Mouse (Mus musculus): ENCODE data around the gene Asphd2. TPM values are rescaled to one million over a fixed set of nuclear protein-coding genes. Genes with fewer than 3 reads are reported as not detected.

Asphd2 gene
- polyA plus RNA-seq, 1 experiment from 2014 or later: 58.8 TPM

- Histone ChIP-seq H3K4me2 (ENCODE audit: low read length) (no peak overlapping the region), H3K4me3 (ENCODE audit: low read depth, low read length) (no peak overlapping the region), H3K36me3 (ENCODE audit: control insufficient read depth, insufficient read depth, low read length) (peaks cover 20% of the 10 kb centered on the region), H3K27me3 (ENCODE audit: control insufficient read depth, insufficient read depth, low read depth, low read length) (no peaks in the 10 kb centered on the region), H3K9me3 (replicated peaks; ENCODE audit: control insufficient read depth, low read length, poor library complexity, severe bottlenecking) (no peaks in the 10 kb centered on the region), H3K9ac (ENCODE audit: low read depth, low read length) (no peak overlapping the region), H3K4me1 (ENCODE audit: control insufficient read depth, insufficient read depth, low read length) (no peaks in the 10 kb centered on the region), H3K27ac (ENCODE audit: low read length) (no peak overlapping the region)
- WGBS: 93% methylated on average over 6 of the region's 6 CpGs
- ATAC-seq: no peak
These were observed 39.2 kb downstream of the Asphd2 start for GRCm38 (mm10) chr5:112355493-112355892.

DNA sequence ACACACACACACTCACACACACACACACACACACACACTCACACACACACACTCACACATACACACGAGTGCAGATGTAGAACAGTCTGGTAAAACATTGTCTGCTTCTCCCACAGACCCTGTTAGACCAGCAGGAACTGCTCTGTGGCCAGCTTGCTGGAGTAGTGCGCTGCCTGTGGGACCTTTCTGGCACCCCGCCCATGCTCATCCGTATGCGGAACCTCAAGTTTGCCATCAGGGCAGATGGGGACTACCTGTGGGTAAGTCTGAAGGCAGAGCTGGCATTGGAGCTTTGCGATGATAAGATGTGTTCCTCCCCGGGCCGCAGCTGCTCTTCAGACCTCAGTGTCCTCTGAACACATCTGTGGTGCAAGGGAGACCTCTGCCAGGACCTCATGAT, 45.5 kb downstream of the Asphd2 start:
- Histone ChIP-seq H3K9ac (ENCODE audit: low read depth, low read length) (no peak overlapping the region), H3K9me3 (replicated peaks; ENCODE audit: control insufficient read depth, low read length, poor library complexity, severe bottlenecking) (no peaks in the 10 kb centered on the region), H3K27ac (ENCODE audit: low read length) (no peak overlapping the region), H3K4me3 (ENCODE audit: low read depth, low read length) (no peak overlapping the region), H3K36me3 (ENCODE audit: control insufficient read depth, insufficient read depth, low read length) (peaks cover 16% of the 10 kb centered on the region), H3K27me3 (ENCODE audit: control insufficient read depth, insufficient read depth, low read depth, low read length) (no peaks in the 10 kb centered on the region), H3K4me1 (ENCODE audit: control insufficient read depth, insufficient read depth, low read length) (peaks cover 20% of the 10 kb centered on the region), H3K4me2 (ENCODE audit: low read length) (no peak overlapping the region)
- no peak for ATAC-seq
- 87% methylated on average over 8 of the region's 8 CpGs for WGBS

DNA sequence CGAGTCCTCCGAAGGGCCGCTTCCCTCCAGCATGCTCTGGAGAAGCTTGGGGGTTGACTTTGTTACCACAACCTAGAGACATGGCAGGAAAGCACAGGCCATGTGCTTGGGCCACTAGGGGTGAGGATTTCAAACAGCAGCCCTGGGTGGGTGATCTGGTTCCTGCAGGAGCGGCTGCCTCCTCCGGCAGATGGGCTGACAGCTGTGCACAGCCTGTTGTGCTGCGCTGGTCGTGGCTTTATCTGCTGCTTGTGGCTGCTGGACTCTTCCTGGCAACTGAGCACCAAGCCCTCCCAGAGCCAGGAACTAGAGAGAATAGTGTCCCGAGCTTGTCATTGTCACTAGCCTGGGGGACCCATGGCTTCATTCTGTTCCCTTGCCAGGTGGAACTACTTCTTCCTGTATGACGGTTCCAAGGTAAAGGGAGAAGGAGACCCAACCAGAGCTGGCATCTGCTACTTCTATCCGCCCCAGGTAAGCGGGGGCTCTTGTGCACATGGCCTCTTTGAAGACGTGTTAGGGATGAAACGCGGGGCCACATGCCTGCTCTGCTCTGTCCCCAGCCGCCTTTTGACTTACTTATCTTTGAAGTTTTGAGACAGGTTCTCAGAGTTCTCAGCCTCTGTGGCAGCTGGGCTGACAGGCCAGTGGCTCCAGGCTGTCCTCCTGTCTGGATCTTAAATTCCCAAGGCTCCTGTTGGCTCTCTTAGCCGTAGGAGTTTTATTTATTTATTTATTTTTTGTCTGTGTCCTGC, 48.3 kb downstream of the Asphd2 start:
- Histone ChIP-seq H3K27me3 (ENCODE audit: control insufficient read depth, insufficient read depth, low read depth, low read length) (no peaks in the 10 kb centered on the region), H3K4me1 (ENCODE audit: control insufficient read depth, insufficient read depth, low read length) (peaks cover 38% of the 10 kb centered on the region), H3K9ac (ENCODE audit: low read depth, low read length) (peak overlapping the region; percentile 25; the same call in 1 of the 2 replicates), H3K4me2 (ENCODE audit: low read length) (peak overlapping the region; percentile 14; the same call in 1 of the 2 replicates), H3K4me3 (ENCODE audit: low read depth, low read length) (no peak overlapping the region), H3K36me3 (ENCODE audit: control insufficient read depth, insufficient read depth, low read length) (peaks cover 12% of the 10 kb centered on the region), H3K9me3 (replicated peaks; ENCODE audit: control insufficient read depth, low read length, poor library complexity, severe bottlenecking) (no peaks in the 10 kb centered on the region), H3K27ac (ENCODE audit: low read length) (no peak overlapping the region)
- ATAC-seq: no peak
- WGBS: 86% methylated on average over 16 of the region's 16 CpGs

- peaks cover 38% of the 10 kb centered on the region for H3K4me1 ChIP-seq (ENCODE audit: control insufficient read depth, insufficient read depth, low read length)
- no peak overlapping the region for H3K4me3 ChIP-seq (ENCODE audit: low read depth, low read length)
- WGBS: 80% methylated on average over 6 of the region's 6 CpGs
- H3K27me3 ChIP-seq (ENCODE audit: control insufficient read depth, insufficient read depth, low read depth, low read length): no peaks in the 10 kb centered on the region
- no peak overlapping the region for H3K9ac ChIP-seq (ENCODE audit: low read depth, low read length)
- no peak overlapping the region for H3K27ac ChIP-seq (ENCODE audit: low read length)
- H3K4me2 ChIP-seq (ENCODE audit: low read length): no peak overlapping the region; the same call in 1 of the 2 replicates
- H3K9me3 ChIP-seq (replicated peaks; ENCODE audit: control insufficient read depth, low read length, poor library complexity, severe bottlenecking): no peaks in the 10 kb centered on the region
- peaks cover 3% of the 10 kb centered on the region; the same call in 1 of the 2 replicates for H3K36me3 ChIP-seq (ENCODE audit: control insufficient read depth, insufficient read depth, low read length)
- ATAC-seq: no peak
These were observed 50.3 kb downstream of the Asphd2 start for GRCm38 (mm10) chr5:112344092-112344960.

DNA sequence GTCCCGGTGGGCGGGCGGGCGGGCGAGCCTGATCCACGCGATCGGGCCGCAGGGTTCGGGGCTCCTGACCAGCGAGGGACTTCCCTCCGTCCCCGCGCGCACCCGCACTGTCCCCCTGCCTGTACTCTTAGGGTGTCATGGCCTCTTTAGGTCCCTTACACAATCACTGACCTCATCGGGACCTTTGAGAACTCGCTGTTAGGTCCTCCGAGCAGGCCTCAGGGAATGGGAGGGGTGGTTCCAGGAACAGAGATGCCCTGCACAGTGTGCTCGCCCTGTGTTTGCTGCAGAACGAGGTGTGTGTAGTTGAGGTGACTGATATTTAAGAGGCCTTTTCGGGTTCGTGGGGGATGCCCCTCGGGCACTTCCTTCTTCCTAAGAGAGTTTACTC, 51.5 kb downstream of the Asphd2 start:
- Histone ChIP-seq H3K27me3 (ENCODE audit: control insufficient read depth, insufficient read depth, low read depth, low read length) (no peaks in the 10 kb centered on the region), H3K36me3 (ENCODE audit: control insufficient read depth, insufficient read depth, low read length) (peaks cover 6% of the 10 kb centered on the region; the same call in 1 of the 2 replicates), H3K9me3 (replicated peaks; ENCODE audit: control insufficient read depth, low read length, poor library complexity, severe bottlenecking) (no peaks in the 10 kb centered on the region), H3K9ac (ENCODE audit: low read depth, low read length) (peak overlapping the region; percentile 88), H3K4me3 (ENCODE audit: low read depth, low read length) (peak overlapping the region; percentile 91), H3K4me2 (ENCODE audit: low read length) (peak overlapping the region; percentile 90), H3K4me1 (ENCODE audit: control insufficient read depth, insufficient read depth, low read length) (peaks cover 38% of the 10 kb centered on the region), H3K27ac (ENCODE audit: low read length) (peak overlapping the region; percentile 69)
- 0% methylated on average over 24 of the region's 24 CpGs for WGBS
- peak; percentile 72 for ATAC-seq

GRCm38 (mm10) chr5:112342463-112343204, 52.0 kb downstream of the Asphd2 start, which contains the start of the genes Srrd and Hps4:
Srrd (minus strand) TSS chr5:112343040.
Hps4 (plus strand) TSS chr5:112343083.
- peaks cover 38% of the 10 kb centered on the region for H3K4me1 ChIP-seq (ENCODE audit: control insufficient read depth, insufficient read depth, low read length)
- peak within 1 kb of the TSS; percentile 90 for H3K4me2 ChIP-seq (ENCODE audit: low read length)
- peak within 1 kb of the TSS; percentile 88 for H3K9ac ChIP-seq (ENCODE audit: low read depth, low read length)
- peaks cover 5% of the 10 kb centered on the region for H3K36me3 ChIP-seq (ENCODE audit: control insufficient read depth, insufficient read depth, low read length)
- H3K9me3 ChIP-seq (replicated peaks; ENCODE audit: control insufficient read depth, low read length, poor library complexity, severe bottlenecking): no peaks in the 10 kb centered on the region
- H3K4me3 ChIP-seq (ENCODE audit: low read depth, low read length): peak within 1 kb of the TSS; percentile 91
- H3K27ac ChIP-seq (ENCODE audit: low read length): peak within 1 kb of the TSS; percentile 69
- no peaks in the 10 kb centered on the region for H3K27me3 ChIP-seq (ENCODE audit: control insufficient read depth, insufficient read depth, low read depth, low read length)
- WGBS: 2% methylated on average over 62 of the region's 64 CpGs
- ATAC-seq: peak; percentile 69

- ATAC-seq: no peak
- Histone ChIP-seq H3K9me3 (replicated peaks; ENCODE audit: control insufficient read depth, low read length, poor library complexity, severe bottlenecking) (no peaks in the 10 kb centered on the region), H3K27me3 (ENCODE audit: control insufficient read depth, insufficient read depth, low read depth, low read length) (no peaks in the 10 kb centered on the region), H3K4me2 (ENCODE audit: low read length) (no peak overlapping the region), H3K9ac (ENCODE audit: low read depth, low read length) (no peak overlapping the region), H3K27ac (ENCODE audit: low read length) (no peak overlapping the region), H3K4me3 (ENCODE audit: low read depth, low read length) (no peak overlapping the region), H3K36me3 (ENCODE audit: control insufficient read depth, insufficient read depth, low read length) (peaks cover 31% of the 10 kb centered on the region), H3K4me1 (ENCODE audit: control insufficient read depth, insufficient read depth, low read length) (peaks cover 19% of the 10 kb centered on the region)
- 68% methylated on average over 7 of the region's 7 CpGs for WGBS
These were observed 55.5 kb downstream of the Asphd2 start for GRCm38 (mm10) chr5:112339215-112339614.

DNA sequence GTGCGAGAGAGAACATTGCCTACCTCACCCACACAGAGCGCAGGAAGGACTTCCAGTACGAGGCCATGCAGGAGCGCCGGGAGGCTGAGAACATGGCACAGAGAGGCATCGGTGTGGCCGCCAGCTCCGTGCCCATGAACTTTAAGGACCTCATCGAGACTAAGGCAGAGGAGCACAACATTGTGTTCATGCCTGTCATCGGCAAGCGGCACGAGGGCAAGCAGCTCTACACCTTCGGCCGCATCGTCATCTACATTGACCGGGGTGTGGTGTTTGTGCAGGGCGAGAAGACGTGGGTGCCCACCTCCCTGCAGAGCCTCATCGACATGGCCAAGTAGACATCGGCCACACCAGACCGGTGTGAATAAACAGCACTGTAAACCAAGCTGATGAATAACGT, 57.7 kb downstream of the Asphd2 start:
- Histone ChIP-seq H3K9me3 (replicated peaks; ENCODE audit: control insufficient read depth, low read length, poor library complexity, severe bottlenecking) (no peaks in the 10 kb centered on the region), H3K4me1 (ENCODE audit: control insufficient read depth, insufficient read depth, low read length) (peaks cover 5% of the 10 kb centered on the region), H3K4me2 (ENCODE audit: low read length) (no peak overlapping the region), H3K27me3 (ENCODE audit: control insufficient read depth, insufficient read depth, low read depth, low read length) (no peaks in the 10 kb centered on the region), H3K4me3 (ENCODE audit: low read depth, low read length) (no peak overlapping the region), H3K9ac (ENCODE audit: low read depth, low read length) (no peak overlapping the region), H3K36me3 (ENCODE audit: control insufficient read depth, insufficient read depth, low read length) (peaks cover 48% of the 10 kb centered on the region), H3K27ac (ENCODE audit: low read length) (no peak overlapping the region)
- WGBS: 94% methylated on average over 22 of the region's 22 CpGs
- ATAC-seq: no peak

Data from midbrain, embryonic 16.5 days (tissue).